Mouse (Mus musculus): ENCODE measurements around the gene Iqsec1. TPM values are rescaled to one million over a fixed set of nuclear protein-coding genes. Genes with fewer than 3 reads are reported as not detected.

Iqsec1 gene
- polyA plus RNA-seq, 1 experiment: 124 TPM

GRCm38 (mm10) chr6:90615362-90615761, 373.1 kb downstream of the Iqsec1 start:
- Histone ChIP-seq H3K36me3 (ENCODE audit: control insufficient read depth, insufficient read depth, low read length) (no peaks in the 10 kb centered on the region), H3K27me3 (ENCODE audit: control insufficient read depth, insufficient read depth, low read length) (no peaks in the 10 kb centered on the region), H3K4me1 (replicated peaks; ENCODE audit: control insufficient read depth, insufficient read depth, low read length) (peaks cover 28% of the 10 kb centered on the region), H3K4me3 (ENCODE audit: control insufficient read depth, insufficient read depth, low read length) (no peak overlapping the region), H3K27ac (ENCODE audit: control insufficient read depth, insufficient read depth, low read length) (no peak overlapping the region)
- DNase-seq: no peak
- 91% methylated on average over 7 of the region's 7 CpGs for WGBS
- TF ChIP-seq CTCF (IDR thresholded peaks at IDR 0.05; ENCODE audit: borderline replicate concordance, control insufficient read depth, extremely low read depth, insufficient read depth, low read length, poor library complexity) (no peak), POLR2A (IDR thresholded peaks at IDR 0.05; ENCODE audit: control insufficient read depth, extremely low read depth, insufficient read depth, low read length, poor library complexity) (no peak)

- H3K4me3 ChIP-seq (ENCODE audit: control insufficient read depth, insufficient read depth, low read length): no peak overlapping the region
- H3K27me3 ChIP-seq (ENCODE audit: control insufficient read depth, insufficient read depth, low read length): no peaks in the 10 kb centered on the region
- no peak overlapping the region for H3K27ac ChIP-seq (ENCODE audit: control insufficient read depth, insufficient read depth, low read length)
- H3K36me3 ChIP-seq (ENCODE audit: control insufficient read depth, insufficient read depth, low read length): no peaks in the 10 kb centered on the region
- H3K4me1 ChIP-seq (replicated peaks; ENCODE audit: control insufficient read depth, insufficient read depth, low read length): peaks cover 21% of the 10 kb centered on the region
- no peak for DNase-seq
- no peak for TF ChIP-seq CTCF (IDR thresholded peaks at IDR 0.05; ENCODE audit: borderline replicate concordance, control insufficient read depth, extremely low read depth, insufficient read depth, low read length, poor library complexity)
- 48% methylated on average over 8 of the region's 8 CpGs for WGBS
These were observed 375.2 kb downstream of the Iqsec1 start for GRCm38 (mm10) chr6:90613277-90613676.

GRCm38 (mm10) chr6:90610248-90610647, 378.2 kb downstream of the Iqsec1 start:
- DNase-seq: no peak
- TF ChIP-seq POLR2A (IDR thresholded peaks at IDR 0.05; ENCODE audit: control insufficient read depth, extremely low read depth, insufficient read depth, low read length, poor library complexity) (no peak), CTCF (IDR thresholded peaks at IDR 0.05; ENCODE audit: borderline replicate concordance, control insufficient read depth, extremely low read depth, insufficient read depth, low read length, poor library complexity) (no peak)
- Histone ChIP-seq H3K4me1 (replicated peaks; ENCODE audit: control insufficient read depth, insufficient read depth, low read length) (peaks cover 12% of the 10 kb centered on the region), H3K4me3 (ENCODE audit: control insufficient read depth, insufficient read depth, low read length) (no peak overlapping the region), H3K36me3 (ENCODE audit: control insufficient read depth, insufficient read depth, low read length) (no peaks in the 10 kb centered on the region), H3K27ac (ENCODE audit: control insufficient read depth, insufficient read depth, low read length) (no peak overlapping the region), H3K27me3 (ENCODE audit: control insufficient read depth, insufficient read depth, low read length) (no peaks in the 10 kb centered on the region)
- WGBS: 94% methylated on average over 5 of the region's 5 CpGs

- Histone ChIP-seq H3K36me3 (ENCODE audit: control insufficient read depth, insufficient read depth, low read length) (no peaks in the 10 kb centered on the region), H3K27me3 (ENCODE audit: control insufficient read depth, insufficient read depth, low read length) (no peaks in the 10 kb centered on the region), H3K4me3 (ENCODE audit: control insufficient read depth, insufficient read depth, low read length) (no peak overlapping the region), H3K4me1 (replicated peaks; ENCODE audit: control insufficient read depth, insufficient read depth, low read length) (peaks cover 15% of the 10 kb centered on the region), H3K27ac (ENCODE audit: control insufficient read depth, insufficient read depth, low read length) (no peak overlapping the region)
- no peak for DNase-seq
- WGBS: 44% methylated on average over 6 of the region's 6 CpGs
- TF ChIP-seq CTCF (IDR thresholded peaks at IDR 0.05; ENCODE audit: borderline replicate concordance, control insufficient read depth, extremely low read depth, insufficient read depth, low read length, poor library complexity): no peak
- TF ChIP-seq POLR2A (IDR thresholded peaks at IDR 0.05; ENCODE audit: control insufficient read depth, extremely low read depth, insufficient read depth, low read length, poor library complexity): no peak
These were observed 380.3 kb downstream of the Iqsec1 start for GRCm38 (mm10) chr6:90608186-90608585.

GRCm38 (mm10) chr6:90607196-90607595, 381.3 kb downstream of the Iqsec1 start:
- H3K4me3 ChIP-seq (ENCODE audit: control insufficient read depth, insufficient read depth, low read length): no peak overlapping the region
- no peak overlapping the region for H3K27ac ChIP-seq (ENCODE audit: control insufficient read depth, insufficient read depth, low read length)
- WGBS: 17% methylated on average over 5 of the region's 5 CpGs
- DNase-seq: peak; percentile 65
- H3K4me1 ChIP-seq (replicated peaks; ENCODE audit: control insufficient read depth, insufficient read depth, low read length): peaks cover 17% of the 10 kb centered on the region
- H3K36me3 ChIP-seq (ENCODE audit: control insufficient read depth, insufficient read depth, low read length): no peaks in the 10 kb centered on the region
- H3K27me3 ChIP-seq (ENCODE audit: control insufficient read depth, insufficient read depth, low read length): no peaks in the 10 kb centered on the region
- TF ChIP-seq CTCF (IDR thresholded peaks at IDR 0.05; ENCODE audit: borderline replicate concordance, control insufficient read depth, extremely low read depth, insufficient read depth, low read length, poor library complexity): peak; percentile 80; the same call in 1 of the 2 replicates
- TF ChIP-seq POLR2A (IDR thresholded peaks at IDR 0.05; ENCODE audit: control insufficient read depth, extremely low read depth, insufficient read depth, low read length, poor library complexity): no peak

- no peak for TF ChIP-seq POLR2A (IDR thresholded peaks at IDR 0.05; ENCODE audit: control insufficient read depth, extremely low read depth, insufficient read depth, low read length, poor library complexity)
- TF ChIP-seq CTCF (IDR thresholded peaks at IDR 0.05; ENCODE audit: borderline replicate concordance, control insufficient read depth, extremely low read depth, insufficient read depth, low read length, poor library complexity): peak; percentile 89
- Histone ChIP-seq H3K4me3 (ENCODE audit: control insufficient read depth, insufficient read depth, low read length) (no peak overlapping the region), H3K27ac (ENCODE audit: control insufficient read depth, insufficient read depth, low read length) (no peak overlapping the region), H3K4me1 (replicated peaks; ENCODE audit: control insufficient read depth, insufficient read depth, low read length) (peaks cover 17% of the 10 kb centered on the region), H3K27me3 (ENCODE audit: control insufficient read depth, insufficient read depth, low read length) (no peaks in the 10 kb centered on the region), H3K36me3 (ENCODE audit: control insufficient read depth, insufficient read depth, low read length) (no peaks in the 10 kb centered on the region)
- 33% methylated on average over 7 of the region's 7 CpGs for WGBS
- DNase-seq: peak; percentile 76
These were observed 381.9 kb downstream of the Iqsec1 start for GRCm38 (mm10) chr6:90606538-90606937.

Other genes starting within 250 kb of the Iqsec1 start
- gene Nup210, start 128.1 kb upstream of the Iqsec1 start, polyA plus RNA-seq (2012; rRNA removed): 219 and 378 TPM in 2 replicates
- gene Hdac11, start 168.0 kb upstream of the Iqsec1 start, polyA plus RNA-seq (2012; rRNA removed): 10.8 and 16.6 TPM in 2 replicates
- 70.4 and 71.8 TPM in 2 replicates for gene Fbln2, start 223.8 kb upstream of the Iqsec1 start, polyA plus RNA-seq (2012; rRNA removed)